20 mouse cellular contexts compared by ENCODE assay signal in genomic region chr8:122080347-122080746, GRCm38 (mm10).
DNase-seq lines count a peak whose midpoint lies in the region; ATAC-seq and TF ChIP-seq lines count a peak whose summit lies in the region.
"Had no signal": no experiment of that assay in that cellular context is flagged by ENCODE, and none has a peak within 500 bp of the region (broad histone marks: within the 10 kb centered on the region; RNA-seq: fewer than 3 reads in every experiment).

No protein-coding gene starts in this region.

- no peak overlapping the region for H3K4me3 ChIP-seq in heart, embryonic 12.5 days
- no peak overlapping the region for H3K4me3 ChIP-seq in lung, embryonic 14.5 days (ENCODE audit: low read depth, low read length)
- no peak overlapping the region for H3K4me3 ChIP-seq in lung, postnatal 0 days (ENCODE audit: low read depth, low read length)
- H3K4me3 ChIP-seq in intestine, embryonic 16.5 days (ENCODE audit: low read length) = no peak overlapping the region
- no peak overlapping the region for H3K4me3 ChIP-seq in stomach, embryonic 15.5 days (replicated peaks)
- H3K4me3 ChIP-seq: embryonic facial prominence, embryonic 12.5 days; hindbrain, embryonic 15.5 days; megakaryocyte, embryonic 14.5 days had no signal

- no peak for ATAC-seq in heart, embryonic 12.5 days (ENCODE audit: insufficient number of reproducible peaks, low FRiP score)
- ATAC-seq in lung, embryonic 14.5 days (ENCODE audit: insufficient read depth) = peak; percentile 42
- ATAC-seq in lung, postnatal 0 days = no peak
- ATAC-seq in intestine, embryonic 16.5 days = peak; percentile 41; the same call in 1 of the 2 replicates
- no peak for ATAC-seq in stomach, embryonic 15.5 days (ENCODE audit: insufficient read depth, low FRiP score, low read depth)
- ATAC-seq: forebrain, embryonic 16.5 days had no signal

- DNase-seq in heart, postnatal 10 days = no peak
- peak; percentile 71 for DNase-seq in lung, embryonic 14.5 days
- no peak for DNase-seq in lung, postnatal 0 days (ENCODE audit: low spot score)
- DNase-seq in adrenal gland, adult 18-20 months (ENCODE audit: low spot score in 2 of 2) = no peak
- no peak for DNase-seq in embryo, embryonic 10.5 days (ENCODE audit: low spot score)
- DNase-seq: adrenal gland, postnatal 14 days; cerebellum, adult 2 months; heart, adult 11 months; kidney, adult 9 months; left cerebral cortex, postnatal 4 days; lung, adult 18-20 months; spleen, adult 18-20 months; thymus, postnatal 36 days had no signal

- H3K27me3 ChIP-seq in heart, embryonic 12.5 days (replicated peaks) = peaks cover 15% of the 10 kb centered on the region
- peaks cover 10% of the 10 kb centered on the region for H3K27me3 ChIP-seq in lung, embryonic 14.5 days (ENCODE audit: insufficient read depth, low read length)
- 0 out of 2 replicates have a peak, but pooled peaks cover 4% of the 10 kb centered on the region for H3K27me3 ChIP-seq in lung, postnatal 0 days (replicated peaks; ENCODE audit: insufficient read depth, low read length)
- no peaks in the 10 kb centered on the region; the same call in 1 of the 2 replicates for H3K27me3 ChIP-seq in intestine, embryonic 16.5 days (replicated peaks; ENCODE audit: control insufficient read depth, insufficient read depth, low read length)
- no peaks in the 10 kb centered on the region for H3K27me3 ChIP-seq in stomach, embryonic 15.5 days (replicated peaks)
- H3K27me3 ChIP-seq: hindbrain, embryonic 15.5 days had no signal

- intact Hi-C loops in heart, postnatal 10 days (cut with DNase I) = loop anchor here (5.0 kb wide), 1 partner anchor 62 kb away; no protein-coding TSS in a partner anchor

- no peak overlapping the region for H3K27ac ChIP-seq in heart, embryonic 12.5 days (ENCODE audit: poor library complexity, severe bottlenecking)
- H3K27ac ChIP-seq in lung, embryonic 14.5 days (ENCODE audit: low read depth) = peak overlapping the region; percentile 70
- no peak overlapping the region for H3K27ac ChIP-seq in lung, postnatal 0 days (ENCODE audit: low read length)
- peak overlapping the region; percentile 68; the same call in 1 of the 2 replicates for H3K27ac ChIP-seq in intestine, embryonic 16.5 days (ENCODE audit: low read length)
- H3K27ac ChIP-seq in stomach, embryonic 15.5 days = peak overlapping the region; percentile 57
- H3K27ac ChIP-seq: embryonic facial prominence, embryonic 12.5 days; hindbrain, embryonic 15.5 days had no signal

- H3K4me2 ChIP-seq in heart, embryonic 12.5 days = no peak overlapping the region
- no peak overlapping the region for H3K4me2 ChIP-seq in lung, embryonic 14.5 days
- H3K4me2 ChIP-seq in lung, postnatal 0 days (replicated peaks; ENCODE audit: low read depth, low read length) = no peak overlapping the region
- no peak overlapping the region for H3K4me2 ChIP-seq in intestine, embryonic 16.5 days (ENCODE audit: low read depth, low read length)
- H3K4me2 ChIP-seq in stomach, embryonic 15.5 days = no peak overlapping the region
- H3K4me2 ChIP-seq: embryonic facial prominence, embryonic 12.5 days; hindbrain, embryonic 15.5 days had no signal

- 0 out of 2 replicates have a peak overlapping the region, but pooled peaks have one; percentile 21 for H3K9ac ChIP-seq in heart, embryonic 12.5 days
- no peak overlapping the region for H3K9ac ChIP-seq in lung, embryonic 14.5 days
- no peak overlapping the region for H3K9ac ChIP-seq in lung, postnatal 0 days (replicated peaks; ENCODE audit: low read depth)
- H3K9ac ChIP-seq in intestine, embryonic 16.5 days (ENCODE audit: low read depth, low read length) = peak overlapping the region; percentile 24; the same call in 1 of the 2 replicates
- no peak overlapping the region for H3K9ac ChIP-seq in stomach, embryonic 15.5 days
- H3K9ac ChIP-seq: embryonic facial prominence, embryonic 12.5 days; hindbrain, embryonic 15.5 days had no signal

- TF ChIP-seq CTCF in lung, embryonic 14.5 days (IDR thresholded peaks at IDR 0.05; ENCODE audit: low read depth) = no peak
- TF ChIP-seq CTCF in lung, postnatal 0 days (IDR thresholded peaks at IDR 0.05) = no peak

- no peaks in the 10 kb centered on the region for H3K36me3 ChIP-seq in heart, embryonic 12.5 days
- no peaks in the 10 kb centered on the region for H3K36me3 ChIP-seq in lung, embryonic 14.5 days (ENCODE audit: insufficient read depth)
- no peaks in the 10 kb centered on the region for H3K36me3 ChIP-seq in lung, postnatal 0 days (ENCODE audit: insufficient read depth, low read length)
- no peaks in the 10 kb centered on the region for H3K36me3 ChIP-seq in intestine, embryonic 16.5 days (ENCODE audit: control insufficient read depth, insufficient read depth, low read length)
- H3K36me3 ChIP-seq in stomach, embryonic 15.5 days = no peaks in the 10 kb centered on the region
- H3K36me3 ChIP-seq: embryonic facial prominence, embryonic 12.5 days; hindbrain, embryonic 15.5 days had no signal

- no peak for TF ChIP-seq EP300 in lung, postnatal 0 days (IDR thresholded peaks at IDR 0.05)

- 38% methylated on average over 5 of the region's 5 CpGs for WGBS in heart, embryonic 12.5 days
- 18% methylated on average over 5 of the region's 5 CpGs for WGBS in lung, embryonic 14.5 days
- 43% methylated on average over 5 of the region's 5 CpGs for WGBS in lung, postnatal 0 days
- WGBS in intestine, embryonic 16.5 days = 47% methylated on average over 5 of the region's 5 CpGs
- WGBS in stomach, embryonic 15.5 days = 41% methylated on average over 5 of the region's 5 CpGs

- peaks cover 32% of the 10 kb centered on the region for H3K4me1 ChIP-seq in heart, embryonic 12.5 days (replicated peaks)
- H3K4me1 ChIP-seq in lung, embryonic 14.5 days (ENCODE audit: insufficient read depth) = peaks cover 4% of the 10 kb centered on the region
- H3K4me1 ChIP-seq in lung, postnatal 0 days (ENCODE audit: insufficient read depth, low read depth, low read length) = no peaks in the 10 kb centered on the region
- peaks cover 22% of the 10 kb centered on the region for H3K4me1 ChIP-seq in intestine, embryonic 16.5 days (ENCODE audit: control insufficient read depth, insufficient read depth, low read length)
- peaks cover 20% of the 10 kb centered on the region for H3K4me1 ChIP-seq in stomach, embryonic 15.5 days
- H3K4me1 ChIP-seq: hindbrain, embryonic 15.5 days had no signal

- H3K9me3 ChIP-seq in heart, embryonic 12.5 days (replicated peaks) = no peaks in the 10 kb centered on the region
- no peaks in the 10 kb centered on the region for H3K9me3 ChIP-seq in lung, embryonic 14.5 days (ENCODE audit: low read depth, low read length)
- H3K9me3 ChIP-seq in lung, postnatal 0 days (ENCODE audit: low read length) = no peaks in the 10 kb centered on the region
- H3K9me3 ChIP-seq in intestine, embryonic 16.5 days (ENCODE audit: control insufficient read depth, low read length) = no peaks in the 10 kb centered on the region
- no peaks in the 10 kb centered on the region for H3K9me3 ChIP-seq in stomach, embryonic 15.5 days
- H3K9me3 ChIP-seq: embryonic facial prominence, embryonic 12.5 days; hindbrain, embryonic 15.5 days; megakaryocyte, embryonic 14.5 days had no signal

Comparison
In these comparisons a context has a peak if more than half of its experiments do, and no peak if none do; other contexts are left out.
1. ATAC-seq: peak in lung, embryonic 14.5 days (single experiment) and intestine, embryonic 16.5 days (single experiment); none in heart, embryonic 12.5 days (single experiment), lung, postnatal 0 days (single experiment) and stomach, embryonic 15.5 days (single experiment).
2. H3K27ac ChIP-seq: peak in lung, embryonic 14.5 days (single experiment), intestine, embryonic 16.5 days (single experiment) and stomach, embryonic 15.5 days (single experiment); none in heart, embryonic 12.5 days (single experiment) and lung, postnatal 0 days (single experiment).
3. H3K9ac ChIP-seq: peak in heart, embryonic 12.5 days (single experiment) and intestine, embryonic 16.5 days (single experiment); none in lung, embryonic 14.5 days (single experiment), lung, postnatal 0 days (single experiment) and stomach, embryonic 15.5 days (single experiment).